Mouse (Mus musculus): ENCODE data around the gene Ptpdc1.

DNA sequence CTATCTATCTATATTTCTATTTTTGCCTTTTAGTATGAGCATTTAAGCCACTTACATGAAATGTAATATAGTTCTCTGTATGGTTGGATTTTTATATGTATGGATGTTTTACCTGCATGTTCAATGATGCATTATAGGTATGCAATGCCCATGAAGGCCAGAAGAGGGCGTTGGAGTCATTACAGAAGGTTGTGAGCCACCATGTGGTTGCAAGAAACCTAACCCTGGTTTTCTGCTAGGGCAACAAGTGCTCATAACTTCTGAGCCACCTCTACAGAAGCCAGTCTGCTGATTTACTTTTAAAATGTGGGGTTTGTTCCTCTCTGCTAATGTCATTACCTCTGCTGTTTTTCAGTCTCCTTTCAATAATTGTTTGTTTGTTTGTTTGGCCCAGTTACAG is 25.2 kb upstream of the Ptpdc1 start:
- no peak for TF ChIP-seq POLR2A (IDR thresholded peaks at IDR 0.05; ENCODE audit: low read depth, low read length)
- no peak for TF ChIP-seq CTCF (IDR thresholded peaks at IDR 0.05; ENCODE audit: borderline replicate concordance, insufficient read depth, low read length)
